Mouse (Mus musculus): ENCODE data around the gene Arl16.

The Arl16 gene

DNA sequence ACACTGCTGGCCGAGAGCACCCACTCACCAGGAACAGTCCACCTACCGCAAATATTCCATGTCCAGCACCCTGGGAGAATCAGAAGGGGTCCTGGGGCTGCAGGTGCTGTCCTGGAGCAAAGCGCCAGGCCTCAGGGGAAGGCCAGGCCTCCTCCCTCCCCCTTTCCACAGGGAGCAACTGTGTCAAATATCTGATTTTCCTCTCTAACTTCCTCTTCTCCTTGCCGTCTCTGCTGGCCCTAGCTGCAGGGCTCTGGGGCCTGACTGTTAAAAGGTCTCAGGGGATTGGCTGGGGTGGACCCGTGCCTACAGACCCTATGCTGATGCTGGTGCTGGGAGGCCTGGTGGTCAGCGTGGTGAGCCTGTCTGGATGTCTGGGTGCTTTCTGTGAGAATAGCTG is 23.3 kb downstream of the Arl16 start:
- DNase-seq, result no peak

DNA sequence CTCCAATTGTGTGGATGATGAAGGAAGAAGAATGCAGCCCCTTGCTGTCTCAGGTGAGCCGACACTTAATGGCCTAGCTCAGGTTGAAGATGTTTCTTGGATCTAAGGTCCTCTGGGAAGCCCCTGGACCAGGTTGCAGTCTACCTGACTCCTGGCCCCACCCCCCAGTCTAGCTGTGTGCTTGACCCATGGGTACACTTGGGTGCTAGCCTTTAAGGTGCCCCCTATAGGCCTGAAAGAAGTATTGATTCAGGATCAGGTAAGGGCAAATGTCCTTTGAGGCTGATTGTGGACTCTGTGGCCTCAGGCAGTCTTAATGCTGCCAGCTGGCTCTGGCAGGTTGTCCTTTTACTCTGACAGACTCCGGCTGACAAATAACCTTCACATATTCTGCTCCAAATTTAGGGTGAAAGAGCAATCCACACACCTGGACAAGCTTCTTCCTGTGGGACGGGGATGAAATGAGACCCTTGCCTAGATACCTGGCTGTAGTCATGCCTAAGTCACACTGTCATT is 24.6 kb downstream of the Arl16 start:
- no peak for DNase-seq

DNA sequence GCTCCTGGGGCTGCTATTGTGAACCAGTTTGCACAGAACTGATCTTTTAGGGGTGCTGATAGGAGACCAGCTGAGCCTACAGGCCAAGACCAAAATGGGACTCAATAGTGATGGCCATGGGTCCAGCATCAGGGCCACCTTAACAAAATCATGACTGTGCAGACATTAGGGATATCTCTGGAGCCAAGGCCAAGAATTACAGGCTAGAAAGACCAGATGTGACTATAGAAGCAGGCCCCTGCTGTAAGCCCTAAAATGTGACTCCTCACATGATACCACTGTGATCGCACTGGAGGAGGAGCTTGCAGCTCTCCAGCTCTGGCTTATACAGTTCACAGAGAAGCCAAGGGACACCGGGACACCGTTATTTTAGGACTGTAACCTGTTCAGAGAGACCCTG is 25.1 kb downstream of the Arl16 start, which contains the start of gene Tspan10:
Gene Tspan10 (plus strand): TSS at position 301 of the 400 bp plus-strand sequence.
- DNase-seq, result no peak

DNA sequence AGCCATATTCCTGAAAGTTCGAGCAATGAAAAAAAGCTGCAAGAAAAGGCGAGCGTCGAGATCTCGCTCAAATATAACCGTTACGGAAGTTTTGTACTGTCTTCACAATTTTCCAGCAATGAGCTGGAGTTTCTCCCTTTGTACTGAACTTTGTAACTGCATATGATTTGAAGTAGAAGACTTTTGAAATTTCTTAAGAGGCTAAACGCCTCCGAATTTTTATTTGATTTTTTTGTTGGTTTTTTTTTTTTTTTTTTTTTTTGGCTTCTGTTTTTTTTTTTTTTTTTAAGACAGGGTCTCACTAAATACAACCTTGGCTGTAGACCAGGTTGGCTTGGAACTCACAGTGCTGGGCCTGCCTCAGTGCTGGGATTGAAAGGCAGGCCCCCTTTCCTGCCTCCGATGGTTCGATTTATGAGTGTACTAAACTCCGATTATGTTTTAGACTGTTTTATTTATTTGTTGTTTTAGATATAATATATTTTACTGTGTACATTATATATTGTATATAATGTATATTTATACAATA is 29.5 kb downstream of the Arl16 start:
- DNase-seq, result no peak

DNA sequence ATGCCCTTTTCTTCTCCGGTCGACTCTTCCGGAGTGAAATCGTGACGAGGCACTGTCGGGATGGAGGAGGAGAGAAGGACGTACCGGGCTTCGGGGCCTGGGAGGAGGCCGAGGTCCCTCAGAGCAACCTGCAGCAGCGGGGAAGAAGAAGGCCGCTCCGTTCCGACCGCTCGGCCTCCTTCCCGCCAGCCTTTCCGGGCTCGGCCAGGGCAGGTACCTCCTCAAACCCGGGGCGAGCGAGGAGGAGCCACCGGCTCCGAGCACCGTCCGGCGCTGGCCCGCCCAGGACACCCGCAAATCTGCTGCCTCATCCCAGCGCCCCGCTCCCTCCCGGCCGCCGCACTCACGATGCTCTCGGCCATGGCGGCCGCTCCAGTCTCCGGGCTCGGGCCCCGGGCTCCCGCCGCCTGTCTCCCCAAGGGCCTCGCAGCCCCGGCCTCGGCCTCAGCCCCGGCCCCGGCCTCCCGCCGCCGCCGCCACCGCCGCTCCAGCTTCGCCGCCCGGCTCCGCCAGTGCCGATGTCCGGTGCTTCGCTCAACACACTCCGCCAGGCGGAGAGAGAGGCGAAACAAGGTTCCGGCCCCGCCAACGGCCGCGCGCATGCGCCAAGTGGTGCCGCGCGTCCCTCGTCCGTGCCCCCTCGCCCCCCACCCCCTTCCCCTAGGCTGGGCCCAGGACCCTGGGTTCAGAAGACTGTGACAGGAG is 30.1 kb downstream of the Arl16 start, which contains the start of gene Nploc4:
Gene Nploc4 (minus strand): TSS at position 557 of the 705 bp plus-strand sequence.
- DNase-seq, result peak; percentile 89 to 92

DNA sequence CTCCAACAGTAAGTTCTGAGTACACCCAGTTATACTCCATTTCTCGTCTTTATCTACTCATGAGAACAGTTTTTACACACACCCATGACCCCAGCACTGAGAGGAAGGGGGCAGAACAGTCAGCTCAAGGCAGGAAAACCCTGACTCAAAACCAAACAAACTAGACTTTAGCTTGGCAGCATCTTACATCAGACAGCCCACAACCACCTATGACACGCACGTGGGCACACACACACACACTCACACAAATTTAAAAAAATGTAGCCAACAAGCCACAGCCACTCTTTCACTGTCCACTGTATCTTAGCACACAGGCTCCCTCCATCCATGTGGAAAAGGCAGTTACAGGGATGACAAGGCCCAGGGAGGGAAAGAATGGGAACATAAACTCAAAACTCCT is 40.7 kb downstream of the Arl16 start:
- no peak for DNase-seq

DNA sequence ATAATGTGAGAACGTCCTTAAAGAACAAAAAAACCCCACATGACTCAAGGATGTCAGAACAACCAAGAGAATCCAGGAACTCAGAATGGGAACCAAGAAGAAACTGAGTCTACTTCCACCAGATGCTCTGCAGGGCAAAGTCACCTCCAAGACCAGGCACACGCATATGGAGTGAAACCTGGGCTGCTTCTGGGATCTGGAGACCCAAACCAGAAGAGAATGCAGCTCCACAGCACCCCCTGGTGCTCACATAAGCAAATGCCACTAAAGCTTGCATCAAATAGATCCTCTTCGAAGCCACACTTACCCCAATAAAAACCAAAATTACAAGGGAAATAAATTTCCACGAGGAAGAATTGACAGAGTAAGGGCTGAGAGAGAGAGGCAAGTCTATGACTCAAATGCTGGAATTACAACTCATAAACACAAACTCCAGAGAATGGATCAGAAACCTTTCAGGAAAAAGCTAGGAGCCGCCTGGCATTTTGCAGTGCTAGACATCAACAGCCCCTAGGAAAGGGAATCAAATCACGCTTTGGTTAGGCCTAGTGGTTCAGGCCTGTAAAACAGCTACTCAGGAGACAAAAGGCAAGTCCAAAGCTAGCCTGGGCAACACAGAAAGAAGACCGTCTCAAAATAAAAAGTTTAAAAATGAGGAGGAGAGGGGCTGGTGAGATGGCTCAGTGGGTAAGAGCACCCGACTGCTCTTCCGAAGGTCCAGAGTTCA is 43.7 kb downstream of the Arl16 start:
- peak; percentile 71 to 74 for DNase-seq

DNA sequence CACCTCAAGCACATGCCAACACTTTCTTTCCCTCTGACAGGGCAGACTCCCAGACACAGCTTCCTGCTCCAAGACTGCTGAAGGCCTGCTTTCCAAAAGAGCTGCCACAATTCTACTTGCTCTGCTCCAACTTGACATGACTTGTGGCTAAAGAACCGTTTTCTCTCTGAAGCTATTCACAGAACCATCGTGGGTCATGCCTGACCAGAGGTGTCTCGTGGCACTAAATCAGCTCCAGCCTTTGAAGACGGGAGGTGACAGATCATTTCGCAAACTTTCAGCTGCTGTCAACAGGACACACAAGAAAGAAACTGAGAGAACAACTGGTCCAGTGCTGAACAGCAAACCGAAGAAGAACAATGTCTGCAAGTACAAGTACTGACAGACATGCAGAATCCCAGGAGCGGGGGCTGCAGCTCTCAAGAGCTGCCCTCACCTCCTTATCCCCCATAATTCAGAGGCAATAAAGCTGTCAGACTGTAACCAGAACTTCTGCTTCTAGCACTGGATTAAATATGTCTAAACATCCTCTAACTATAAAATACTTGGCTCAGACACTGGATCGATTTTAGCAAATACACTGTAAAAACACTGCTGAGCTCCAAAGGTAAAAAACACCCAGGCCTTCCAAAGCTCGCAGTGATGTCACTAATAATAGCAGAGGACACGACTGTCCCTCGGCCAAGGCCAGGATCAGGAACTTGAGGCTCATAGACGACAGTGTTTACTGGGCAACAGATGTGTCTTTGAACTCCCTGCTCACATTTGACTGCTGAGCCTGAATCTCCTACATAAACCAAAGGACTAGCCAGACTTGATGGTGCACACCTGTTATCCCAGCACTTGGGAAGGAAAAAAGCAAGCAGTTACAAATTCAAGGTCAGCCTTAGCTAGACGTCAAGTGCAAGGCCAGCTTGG is 44.5 kb downstream of the Arl16 start:
- no peak for DNase-seq

DNA sequence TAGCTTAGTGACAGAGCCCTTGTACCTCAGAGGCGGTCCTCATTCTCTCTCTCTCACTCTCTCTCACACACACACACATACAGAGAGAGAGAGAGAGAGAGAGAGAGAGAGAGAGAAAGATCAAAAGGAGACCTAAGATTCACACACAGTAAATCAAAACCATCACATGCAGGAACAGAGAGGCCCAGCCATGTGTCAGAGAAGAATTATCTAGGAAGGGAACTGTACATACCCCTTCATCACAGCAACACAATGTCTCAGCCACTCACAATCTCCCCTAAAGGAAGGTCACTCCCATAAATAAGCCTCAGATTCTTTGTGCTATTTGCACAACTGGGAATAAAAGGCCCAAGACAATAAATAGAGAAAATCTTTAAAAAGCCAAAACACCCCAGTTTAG is 48.8 kb downstream of the Arl16 start:
- DNase-seq, result no peak

DNA sequence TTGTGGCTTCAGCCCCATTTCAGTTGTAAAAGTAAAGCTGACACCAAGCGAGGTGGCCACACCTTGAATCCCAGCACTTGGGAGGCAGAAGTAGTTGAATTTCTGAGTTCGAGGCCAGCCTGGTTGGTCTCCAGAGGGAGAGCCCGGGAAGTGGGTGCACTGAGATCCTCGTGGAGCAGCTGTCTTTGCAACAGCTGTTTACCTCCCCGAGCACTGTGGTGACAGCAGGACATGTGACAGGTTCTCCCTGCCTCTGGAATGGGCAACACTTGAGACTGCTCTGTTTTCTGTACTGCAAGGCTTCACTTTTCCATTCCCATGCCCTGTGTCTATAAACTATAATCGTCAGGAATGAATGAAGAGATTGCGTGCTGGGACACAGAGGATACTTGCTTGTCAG is 49.6 kb downstream of the Arl16 start:
- DNase-seq, result no peak

Data from B cell, adult 2 months (primary cell).